Mouse (Mus musculus) ES-Bruce4 (cell line): ENCODE data around the gene Tgfbrap1. TPM values are rescaled to one million over a fixed set of nuclear protein-coding genes. Genes with fewer than 3 reads are reported as not detected.

Experiments
- H3K27ac ChIP-seq: 2 replicates; pipeline ENCODE4 v1.5.1; 2012; ENCODE audit warnings: low read length, inconsistent platforms; ENCODE audit not compliant: insufficient read depth
- H3K27me3 ChIP-seq: 2 replicates; pipeline ENCODE4 v1.6.1; 2012; ENCODE audit warnings: mild to moderate bottlenecking, low read length, inconsistent platforms; ENCODE audit not compliant: control insufficient read depth, poor library complexity, insufficient read depth, severe bottlenecking
- H3K36me3 ChIP-seq: 2 replicates; pipeline ENCODE4 v1.6.1; 2012; ENCODE audit warnings: inconsistent platforms, mild to moderate bottlenecking, low read length, moderate library complexity; ENCODE audit not compliant: control insufficient read depth, poor library complexity, insufficient read depth, severe bottlenecking
- H3K4me1 ChIP-seq: one replicate; pipeline ENCODE4 v1.8.1; 2011; ENCODE audit warnings: low read length; ENCODE audit not compliant: control insufficient read depth, insufficient read depth
- H3K4me3 ChIP-seq: 2 replicates; pipeline ENCODE4 v1.5.1; 2011; ENCODE audit warnings: low read depth, mild to moderate bottlenecking, low read length
- H3K9ac ChIP-seq: 2 replicates; pipeline ENCODE4 v1.6.1; 2012; ENCODE audit warnings: low read depth, mild to moderate bottlenecking, inconsistent platforms; ENCODE audit not compliant: poor library complexity, severe bottlenecking
- H3K9me3 ChIP-seq: replicated peaks from 2 replicates; pipeline ENCODE4 v1.6.1; 2012; ENCODE audit warnings: mild to moderate bottlenecking, low read length, inconsistent platforms; ENCODE audit not compliant: control insufficient read depth, poor library complexity, insufficient read depth, severe bottlenecking
- CTCF ChIP-seq: IDR thresholded peaks from one replicate; pipeline ENCODE4 v1.8.1; 2011; ENCODE audit warnings: low read depth, low read length
- EP300 ChIP-seq: IDR thresholded peaks from 2 replicates; pipeline ENCODE4 v1.6.1; 2011; ENCODE audit warnings: low read depth, low read length; ENCODE audit not compliant: insufficient read depth
- POLR2A ChIP-seq: IDR thresholded peaks from one replicate; pipeline ENCODE4 v1.8.1; 2011; ENCODE audit warnings: low read length; ENCODE audit not compliant: insufficient read depth
- polyA plus RNA-seq: library from polyadenylated mRNA; stranded (reverse); fragments of >200 nt; gene quantifications from 2 replicates; pipeline ENCODE4 v1.2.4, GENCODE M21; 2011; ENCODE audit warnings: low read depth; ENCODE audit not compliant: missing spikeins, insufficient read depth, insufficient read length

Gene Tgfbrap1
- polyA plus RNA-seq, 1 experiment = 9.6 TPM

DNA sequence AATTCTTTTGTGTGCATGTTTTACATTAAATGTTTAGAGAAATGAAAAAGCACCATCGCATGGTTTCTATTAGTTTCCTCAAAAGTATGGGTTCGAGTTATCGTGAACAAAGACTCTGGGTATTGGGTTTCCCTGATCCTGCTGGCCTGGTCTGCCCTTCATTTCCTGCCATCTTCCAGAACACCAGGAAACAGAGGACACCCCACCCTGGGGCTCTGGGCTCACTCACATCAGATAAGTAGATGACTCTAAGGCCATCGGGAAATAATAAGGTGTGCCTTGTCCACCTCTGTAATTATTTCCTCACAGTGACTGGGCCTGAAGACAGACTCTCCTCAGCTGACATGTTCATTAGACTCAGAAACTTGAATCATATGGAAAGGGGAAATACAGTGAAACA lies 88.0 kb downstream of the Tgfbrap1 start:
- Histone ChIP-seq H3K4me3 (no peak overlapping the region), H3K36me3 (no peaks in the 10 kb centered on the region), H3K9me3 (no peaks in the 10 kb centered on the region), H3K27me3 (no peaks in the 10 kb centered on the region; the same call in 1 of the 2 replicates), H3K4me1 (no peaks in the 10 kb centered on the region), H3K27ac (no peak overlapping the region), H3K9ac (no peak overlapping the region)
- TF ChIP-seq POLR2A (no peak), CTCF (no peak)

DNA sequence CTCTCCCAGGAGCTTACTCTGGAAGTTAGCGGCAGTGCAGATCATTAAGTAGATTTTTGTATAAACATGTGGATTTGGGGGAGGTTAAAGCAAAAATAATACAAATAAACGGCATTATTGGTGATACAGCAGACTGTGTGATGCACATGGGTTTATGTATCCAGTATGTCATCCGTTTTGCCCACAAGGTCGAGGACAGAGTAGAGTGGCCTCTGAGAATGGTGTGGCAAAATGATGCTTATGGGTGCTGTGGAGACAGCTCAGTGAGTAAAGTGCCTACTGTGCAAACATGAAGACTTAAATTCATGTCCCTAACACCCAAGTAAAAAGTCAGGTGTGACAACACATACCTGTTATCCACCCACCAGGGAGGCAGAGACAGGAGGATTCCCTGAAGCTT lies 91.9 kb downstream of the Tgfbrap1 start:
- H3K4me3 ChIP-seq = no peak overlapping the region
- H3K36me3 ChIP-seq = no peaks in the 10 kb centered on the region
- no peaks in the 10 kb centered on the region for H3K27me3 ChIP-seq
- H3K9ac ChIP-seq = no peak overlapping the region
- no peak for TF ChIP-seq CTCF
- no peak for TF ChIP-seq POLR2A
- TF ChIP-seq EP300 = no peak
- no peak overlapping the region for H3K27ac ChIP-seq
- no peaks in the 10 kb centered on the region for H3K9me3 ChIP-seq
- H3K4me1 ChIP-seq = no peaks in the 10 kb centered on the region

GRCm38 (mm10) chr1:43006051-43006514 lies 92.4 kb downstream of the Tgfbrap1 start:
- Histone ChIP-seq H3K27me3 (no peaks in the 10 kb centered on the region), H3K9me3 (no peaks in the 10 kb centered on the region), H3K4me1 (no peaks in the 10 kb centered on the region), H3K4me3 (no peak overlapping the region), H3K27ac (no peak overlapping the region), H3K9ac (no peak overlapping the region), H3K36me3 (no peaks in the 10 kb centered on the region)
- no peak for TF ChIP-seq POLR2A
- TF ChIP-seq CTCF = no peak
- TF ChIP-seq EP300 = no peak

Other genes with a start within 250 kb of the Tgfbrap1 start
- gene Mrps9, start 247.4 kb downstream of the Tgfbrap1 start, polyA plus RNA-seq = 65.8 and 66.3 TPM in 2 replicates
- 0.42 and 0.49 TPM in 2 replicates for gene Gpr45, start 145.8 kb downstream of the Tgfbrap1 start, polyA plus RNA-seq
- 27.7 and 29.6 TPM in 2 replicates for gene AI597479, start 73 bp upstream of the Tgfbrap1 start, polyA plus RNA-seq
- gene Fhl2, start 98.3 kb upstream of the Tgfbrap1 start, polyA plus RNA-seq = 11.6 and 13.3 TPM in 2 replicates